In genomic region chr2:66409740-66410290, GRCm38 (mm10) we compare ENCODE assay signal across 7 mouse cellular contexts. TPM values are rescaled to one million over a fixed set of nuclear protein-coding genes. Genes with fewer than 3 reads are reported as not detected.
DNase-seq lines count a peak whose midpoint lies in the region; ATAC-seq and TF ChIP-seq lines count a peak whose summit lies in the region.

No protein-coding gene starts in this region.

- WGBS in bone marrow, adult 2 months, result 2% methylated on average over 14 of the region's 14 CpGs
- under 1% methylated on average over 14 of the region's 14 CpGs for WGBS in embryonic facial prominence, embryonic 15.5 days
- WGBS in hindbrain, embryonic 10.5 days, result under 1% methylated on average over 14 of the region's 14 CpGs

- H3K36me3 ChIP-seq in E14TG2a.4 (ENCODE audit: insufficient read depth, low read length), result no peaks in the 10 kb centered on the region
- H3K36me3 ChIP-seq in embryonic facial prominence, embryonic 15.5 days, result no peaks in the 10 kb centered on the region
- no peaks in the 10 kb centered on the region for H3K36me3 ChIP-seq in hindbrain, embryonic 10.5 days

- peaks cover 16% of the 10 kb centered on the region for H3K4me1 ChIP-seq in E14TG2a.4 (replicated peaks; ENCODE audit: low read depth, low read length)
- peaks cover 2% of the 10 kb centered on the region; the same call in 1 of the 2 replicates for H3K4me1 ChIP-seq in bone marrow, adult 2 months (ENCODE audit: control insufficient read depth, insufficient read depth, low read length)
- H3K4me1 ChIP-seq in embryonic facial prominence, embryonic 15.5 days, result peaks cover 4% of the 10 kb centered on the region; the same call in 1 of the 2 replicates
- peaks cover 15% of the 10 kb centered on the region for H3K4me1 ChIP-seq in hindbrain, embryonic 10.5 days (replicated peaks)

- peak; percentile 58 for DNase-seq in hindbrain, embryonic 10.5 days (ENCODE audit: low spot score)
- DNase-seq in layer of hippocampus, postnatal 10 days (ENCODE audit: low spot score in 2 of 2), result peak; percentile 48 to 61
- DNase-seq in lung, postnatal 25 days (ENCODE audit: low spot score), result peak; percentile 14
- DNase-seq in right cerebral cortex, postnatal 14 days, result peak; percentile 38

- peak overlapping the region; percentile 81 for H3K4me2 ChIP-seq in embryonic facial prominence, embryonic 15.5 days (replicated peaks)

- peaks cover 23% of the 10 kb centered on the region for H3K27me3 ChIP-seq in E14TG2a.4 (ENCODE audit: insufficient read depth, low read length)
- H3K27me3 ChIP-seq in embryonic facial prominence, embryonic 15.5 days, result peaks cover 15% of the 10 kb centered on the region; the same call in 1 of the 2 replicates
- H3K27me3 ChIP-seq in hindbrain, embryonic 10.5 days (ENCODE audit: insufficient read depth, poor library complexity, severe bottlenecking), result peaks cover 21% of the 10 kb centered on the region

- TF ChIP-seq POLR2A in bone marrow, adult 2 months (IDR thresholded peaks at IDR 0.05; ENCODE audit: borderline replicate concordance, control insufficient read depth, low read depth, low read length), result no peak

- peak; percentile 60 for TF ChIP-seq CTCF in E14TG2a.4 (conservative IDR thresholded peaks at IDR 0.05; ENCODE audit: low read length)
- TF ChIP-seq CTCF in bone marrow, adult 2 months (IDR thresholded peaks at IDR 0.05; ENCODE audit: control insufficient read depth, insufficient read depth, low read length), result peak; percentile 38; the same call in 1 of the 2 replicates

- no peak overlapping the region for H3K27ac ChIP-seq in bone marrow, adult 2 months (ENCODE audit: control insufficient read depth, insufficient read depth, low read depth, low read length, poor library complexity)
- no peak overlapping the region for H3K27ac ChIP-seq in embryonic facial prominence, embryonic 15.5 days (replicated peaks)
- peak overlapping the region; percentile 62; the same call in 1 of the 2 replicates for H3K27ac ChIP-seq in hindbrain, embryonic 10.5 days

- no peaks in the 10 kb centered on the region for H3K9me3 ChIP-seq in E14TG2a.4 (ENCODE audit: low read length)
- no peaks in the 10 kb centered on the region for H3K9me3 ChIP-seq in embryonic facial prominence, embryonic 15.5 days (replicated peaks)
- peaks cover 3% of the 10 kb centered on the region; the same call in 1 of the 2 replicates for H3K9me3 ChIP-seq in hindbrain, embryonic 10.5 days

- ATAC-seq in embryonic facial prominence, embryonic 15.5 days (ENCODE audit: insufficient number of reproducible peaks, low FRiP score, low TSS enrichment, low read depth), result no peak

- H3K4me3 ChIP-seq in E14TG2a.4 (replicated peaks; ENCODE audit: low read length), result peak overlapping the region; percentile 50; the same call in 1 of the 2 replicates
- H3K4me3 ChIP-seq in bone marrow, adult 2 months (replicated peaks; ENCODE audit: control insufficient read depth, low read depth, low read length), result no peak overlapping the region
- H3K4me3 ChIP-seq in embryonic facial prominence, embryonic 15.5 days (replicated peaks), result peak overlapping the region; percentile 49
- peak overlapping the region; percentile 59 for H3K4me3 ChIP-seq in hindbrain, embryonic 10.5 days

- H3K9ac ChIP-seq in embryonic facial prominence, embryonic 15.5 days, result no peak overlapping the region

RNA-seq across cellular contexts. Expression of gene Scn1a, which starts 30.8 kb away (rescaled TPM):
- polyA plus RNA-seq in bone marrow, adult 2 months (2011; ENCODE audit: insufficient read depth, insufficient read length, low replicate concordance, missing spikeins), result 1.7 TPM in 1 of 2 replicates, not detected in the other
- 0.79 and 0.81 TPM in 2 replicates for polyA plus RNA-seq in embryonic facial prominence, embryonic 15.5 days (2015; fragmentation: Nextera tagmentation; extraction: Ambion mirVana)
- polyA plus RNA-seq in hindbrain, embryonic 10.5 days (2016; fragmentation: Nextera tagmentation; extraction: Ambion mirVana), result 1.0 and 1.8 TPM in 2 replicates
- total RNA-seq in layer of hippocampus, postnatal 10 days (2021), result 10 to 100 TPM; 37.0 to 37.9 TPM
